Mouse (Mus musculus): Measurements from ENCODE around the gene Btbd3.

The Btbd3 gene

GRCm38 (mm10) chr2:138256411-138256810 is at the start of gene Btbd3:
Gene Btbd3, plus strand, starts transcription at chr2:138256565.
- peak in 1 of 2 experiments; percentile 4 for DNase-seq

GRCm38 (mm10) chr2:138215561-138215960 is 40.8 kb upstream of the Btbd3 start:
- DNase-seq, result no peak

- no peak for DNase-seq
Measured at GRCm38 (mm10) chr2:138220269-138220668, 36.1 kb upstream of the Btbd3 start.

GRCm38 (mm10) chr2:138232247-138232646 is 24.1 kb upstream of the Btbd3 start:
- no peak for DNase-seq

GRCm38 (mm10) chr2:138236149-138236548 is 20.2 kb upstream of the Btbd3 start:
- no peak for DNase-seq

GRCm38 (mm10) chr2:138242452-138242851 is 13.9 kb upstream of the Btbd3 start:
- DNase-seq, result no peak

GRCm38 (mm10) chr2:138245631-138246289 is 10.6 kb upstream of the Btbd3 start:
- no peak for DNase-seq

GRCm38 (mm10) chr2:138247986-138248385 is 8.4 kb upstream of the Btbd3 start:
- no peak for DNase-seq

- peak in 1 of 2 experiments; percentile 2 for DNase-seq
Measured at GRCm38 (mm10) chr2:138256851-138257471, 596 bp downstream of the Btbd3 start.

- DNase-seq, result peak; percentile 6 to 8
Measured at GRCm38 (mm10) chr2:138257692-138258315, 1.4 kb downstream of the Btbd3 start.

- DNase-seq, result no peak
Measured at GRCm38 (mm10) chr2:138261140-138261539, 4.8 kb downstream of the Btbd3 start.

- DNase-seq, result no peak
Measured at GRCm38 (mm10) chr2:138262885-138263284, 6.5 kb downstream of the Btbd3 start.

GRCm38 (mm10) chr2:138265356-138266005 is 9.1 kb downstream of the Btbd3 start:
- DNase-seq, result no peak

GRCm38 (mm10) chr2:138266679-138267078 is 10.3 kb downstream of the Btbd3 start:
- no peak for DNase-seq

GRCm38 (mm10) chr2:138267852-138268513 is 11.6 kb downstream of the Btbd3 start:
- DNase-seq, result no peak

- no peak for DNase-seq
Measured at GRCm38 (mm10) chr2:138269330-138269729, 13.0 kb downstream of the Btbd3 start.

GRCm38 (mm10) chr2:138273404-138274073 is 17.2 kb downstream of the Btbd3 start:
- DNase-seq, result no peak

- DNase-seq, result no peak
Measured at GRCm38 (mm10) chr2:138274086-138274485, 17.7 kb downstream of the Btbd3 start.

- no peak for DNase-seq
Measured at GRCm38 (mm10) chr2:138277842-138278691, 21.7 kb downstream of the Btbd3 start.

- DNase-seq, result no peak
Measured at GRCm38 (mm10) chr2:138278853-138279640, 22.7 kb downstream of the Btbd3 start.

- no peak for DNase-seq
Measured at GRCm38 (mm10) chr2:138279641-138280040, 23.3 kb downstream of the Btbd3 start.

Measured in B cell, adult 2 months (primary cell).